Mouse (Mus musculus): ENCODE results near the gene Rhoh. TPM values are rescaled to one million over a fixed set of nuclear protein-coding genes. Genes with fewer than 3 reads are reported as not detected.

Rhoh gene
- total and polyA plus RNA-seq, 2 experiments from 2014 or later, result 0.42 to 0.45 TPM

- no peaks in the 10 kb centered on the region for H3K4me1 ChIP-seq (ENCODE audit: insufficient read depth, low read length)
- 36% methylated on average over 14 of the region's 14 CpGs for WGBS
- H3K27ac ChIP-seq, result no peak overlapping the region
- H3K27me3 ChIP-seq (ENCODE audit: insufficient read depth, low read length), result no peaks in the 10 kb centered on the region
- ATAC-seq, result peak; percentile 61
- peak; percentile 33 for DNase-seq (ENCODE audit: low spot score)
- H3K9ac ChIP-seq (replicated peaks; ENCODE audit: low read length), result no peak overlapping the region
- H3K4me2 ChIP-seq (ENCODE audit: low read depth, low read length), result 0 out of 2 replicates have a peak overlapping the region, but pooled peaks have one; percentile 6
- no peaks in the 10 kb centered on the region for H3K36me3 ChIP-seq (ENCODE audit: insufficient read depth, low read length)
- H3K9me3 ChIP-seq (ENCODE audit: low read length), result no peaks in the 10 kb centered on the region
- TF ChIP-seq CTCF (IDR thresholded peaks at IDR 0.05; ENCODE audit: low read depth), result no peak
- H3K4me3 ChIP-seq (ENCODE audit: low read length), result no peak overlapping the region
Measured at GRCm38 (mm10) chr5:65891251-65891826, 30.3 kb downstream of the Rhoh start.

- ATAC-seq, result no peak
- no peaks in the 10 kb centered on the region for H3K36me3 ChIP-seq (ENCODE audit: insufficient read depth, low read length)
Measured at GRCm38 (mm10) chr5:65895121-65895692, 34.2 kb downstream of the Rhoh start.

GRCm38 (mm10) chr5:65895764-65896163 is 34.8 kb downstream of the Rhoh start:
- WGBS, result 73% methylated on average over 7 of the region's 7 CpGs
- ATAC-seq, result no peak
- no peaks in the 10 kb centered on the region for H3K36me3 ChIP-seq (ENCODE audit: insufficient read depth, low read length)
- no peak overlapping the region for H3K27ac ChIP-seq
- H3K4me2 ChIP-seq (ENCODE audit: low read depth, low read length), result no peak overlapping the region
- DNase-seq (ENCODE audit: low spot score), result no peak
- H3K4me3 ChIP-seq (ENCODE audit: low read length), result no peak overlapping the region
- H3K9me3 ChIP-seq (ENCODE audit: low read length), result no peaks in the 10 kb centered on the region
- no peak for TF ChIP-seq CTCF (IDR thresholded peaks at IDR 0.05; ENCODE audit: low read depth)
- no peaks in the 10 kb centered on the region for H3K27me3 ChIP-seq (ENCODE audit: insufficient read depth, low read length)
- peaks cover 2% of the 10 kb centered on the region; the same call in 1 of the 2 replicates for H3K4me1 ChIP-seq (ENCODE audit: insufficient read depth, low read length)
- no peak overlapping the region for H3K9ac ChIP-seq (replicated peaks; ENCODE audit: low read length)

More at GRCm38 (mm10) chr5:65895121-65895692, 34.2 kb downstream of the Rhoh start:
- no peak overlapping the region for H3K27ac ChIP-seq
- WGBS, result 84% methylated on average over 6 of the region's 6 CpGs
- H3K4me1 ChIP-seq (ENCODE audit: insufficient read depth, low read length), result no peaks in the 10 kb centered on the region
- TF ChIP-seq CTCF (IDR thresholded peaks at IDR 0.05; ENCODE audit: low read depth), result no peak
- H3K9me3 ChIP-seq (ENCODE audit: low read length), result no peaks in the 10 kb centered on the region
- no peak for DNase-seq (ENCODE audit: low spot score)
- no peak overlapping the region for H3K9ac ChIP-seq (replicated peaks; ENCODE audit: low read length)
- no peak overlapping the region for H3K4me2 ChIP-seq (ENCODE audit: low read depth, low read length)
- H3K27me3 ChIP-seq (ENCODE audit: insufficient read depth, low read length), result no peaks in the 10 kb centered on the region
- no peak overlapping the region for H3K4me3 ChIP-seq (ENCODE audit: low read length)

- 95% methylated on average over 2 of the region's 2 CpGs for WGBS
- H3K4me1 ChIP-seq (ENCODE audit: insufficient read depth, low read length), result peaks cover 5% of the 10 kb centered on the region; the same call in 1 of the 2 replicates
- no peak overlapping the region for H3K4me2 ChIP-seq (ENCODE audit: low read depth, low read length)
- no peak overlapping the region for H3K9ac ChIP-seq (replicated peaks; ENCODE audit: low read length)
- no peak overlapping the region for H3K4me3 ChIP-seq (ENCODE audit: low read length)
- no peak for DNase-seq (ENCODE audit: low spot score)
- H3K27ac ChIP-seq, result no peak overlapping the region
- no peak for ATAC-seq
- no peak for TF ChIP-seq CTCF (IDR thresholded peaks at IDR 0.05; ENCODE audit: low read depth)
- no peaks in the 10 kb centered on the region for H3K36me3 ChIP-seq (ENCODE audit: insufficient read depth, low read length)
- no peaks in the 10 kb centered on the region for H3K9me3 ChIP-seq (ENCODE audit: low read length)
- H3K27me3 ChIP-seq (ENCODE audit: insufficient read depth, low read length), result no peaks in the 10 kb centered on the region
Measured at GRCm38 (mm10) chr5:65897731-65898130, 36.7 kb downstream of the Rhoh start.

GRCm38 (mm10) chr5:65898683-65899082 is 37.7 kb downstream of the Rhoh start:
- Histone ChIP-seq H3K9me3 (ENCODE audit: low read length) (no peaks in the 10 kb centered on the region), H3K27me3 (ENCODE audit: insufficient read depth, low read length) (no peaks in the 10 kb centered on the region), H3K4me3 (ENCODE audit: low read length) (no peak overlapping the region), H3K4me2 (ENCODE audit: low read depth, low read length) (no peak overlapping the region), H3K4me1 (ENCODE audit: insufficient read depth, low read length) (peaks cover 5% of the 10 kb centered on the region; the same call in 1 of the 2 replicates), H3K36me3 (ENCODE audit: insufficient read depth, low read length) (no peaks in the 10 kb centered on the region), H3K9ac (replicated peaks; ENCODE audit: low read length) (no peak overlapping the region), H3K27ac (no peak overlapping the region)
- TF ChIP-seq CTCF (IDR thresholded peaks at IDR 0.05; ENCODE audit: low read depth), result no peak
- ATAC-seq (no peak), DNase-seq (ENCODE audit: low spot score) (no peak)
- WGBS, result 81% methylated on average over 3 of the region's 3 CpGs

GRCm38 (mm10) chr5:65900113-65900512 is 39.1 kb downstream of the Rhoh start:
- ATAC-seq (no peak), DNase-seq (ENCODE audit: low spot score) (no peak)
- Histone ChIP-seq H3K4me3 (ENCODE audit: low read length) (no peak overlapping the region), H3K4me1 (ENCODE audit: insufficient read depth, low read length) (peaks cover 5% of the 10 kb centered on the region; the same call in 1 of the 2 replicates), H3K4me2 (ENCODE audit: low read depth, low read length) (no peak overlapping the region), H3K9me3 (ENCODE audit: low read length) (peaks cover 6% of the 10 kb centered on the region; the same call in 1 of the 2 replicates), H3K27me3 (ENCODE audit: insufficient read depth, low read length) (no peaks in the 10 kb centered on the region), H3K36me3 (ENCODE audit: insufficient read depth, low read length) (no peaks in the 10 kb centered on the region), H3K9ac (replicated peaks; ENCODE audit: low read length) (no peak overlapping the region), H3K27ac (no peak overlapping the region)
- no peak for TF ChIP-seq CTCF (IDR thresholded peaks at IDR 0.05; ENCODE audit: low read depth)
- WGBS, result 86% methylated on average over 6 of the region's 6 CpGs

- Histone ChIP-seq H3K9ac (replicated peaks; ENCODE audit: low read length) (no peak overlapping the region), H3K27ac (no peak overlapping the region)
- WGBS, result 33% methylated on average over 7 of the region's 7 CpGs
Measured at GRCm38 (mm10) chr5:65900862-65901265, 39.9 kb downstream of the Rhoh start.

More at GRCm38 (mm10) chr5:65900862-65901265, 39.9 kb downstream of the Rhoh start:
- Histone ChIP-seq H3K9me3 (ENCODE audit: low read length) (peaks cover 6% of the 10 kb centered on the region; the same call in 1 of the 2 replicates), H3K4me1 (ENCODE audit: insufficient read depth, low read length) (peaks cover 5% of the 10 kb centered on the region; the same call in 1 of the 2 replicates), H3K4me2 (ENCODE audit: low read depth, low read length) (no peak overlapping the region), H3K36me3 (ENCODE audit: insufficient read depth, low read length) (no peaks in the 10 kb centered on the region), H3K27me3 (ENCODE audit: insufficient read depth, low read length) (no peaks in the 10 kb centered on the region), H3K4me3 (ENCODE audit: low read length) (no peak overlapping the region)
- no peak for TF ChIP-seq CTCF (IDR thresholded peaks at IDR 0.05; ENCODE audit: low read depth)
- ATAC-seq, result peak; percentile 82
- DNase-seq (ENCODE audit: low spot score), result peak; percentile 21
